Mouse (Mus musculus) CH12.LX (cell line): ENCODE results near the gene Psmc3ip. TPM values are rescaled to one million over a fixed set of nuclear protein-coding genes. Genes with fewer than 3 reads are reported as not detected.

Experiments
- DNase-seq: peaks from one replicate; pipeline ENCODE4 v3.0.0-alpha.2; 2013; ENCODE audit errors: extremely low read depth
- H3K27ac ChIP-seq: 2 replicates; pipeline ENCODE4 v1.5.1; 2012; ENCODE audit warnings: low read depth, mild to moderate bottlenecking, control low read depth, moderate library complexity; ENCODE audit not compliant: insufficient read depth
- H3K27me3 ChIP-seq: replicated peaks from 2 replicates; pipeline ENCODE3; 2012; ENCODE audit warnings: inconsistent platforms
- H3K36me3 ChIP-seq, 2 experiments: replicated peaks in 1 of 2; 2 replicates each; pipeline versions ENCODE3 to v1.6.1; 2012; ENCODE audit warnings: inconsistent platforms in 1 of 2, low read length in 1 of 2, mild to moderate bottlenecking in 1 of 2, mixed read lengths in 1 of 2, moderate library complexity in 1 of 2; ENCODE audit not compliant: control insufficient read depth in 1 of 2, insufficient read depth in 1 of 2
- H3K4me1 ChIP-seq, 2 experiments: 2 replicates each; pipeline ENCODE4 v1.6.1; 2012; ENCODE audit warnings: inconsistent platforms in 1 of 2, moderate library complexity in 1 of 2; ENCODE audit not compliant: insufficient read depth in 2 of 2, control insufficient read depth in 1 of 2
- H3K4me2 ChIP-seq: 2 replicates; pipeline ENCODE4 v1.6.1; 2012; ENCODE audit warnings: low read depth, mild to moderate bottlenecking, control low read depth; ENCODE audit not compliant: poor library complexity, insufficient read depth, severe bottlenecking
- H3K4me3 ChIP-seq, 3 experiments: fragments of 150-350 bp in 1 of 3; sonication (generic) in 1 of 3; replicated peaks in 1 of 3; 2 replicates each; pipeline versions ENCODE3 to v1.5.1; 2011 to 2012; ENCODE audit warnings: low read depth in 2 of 3, low read length in 2 of 3, mild to moderate bottlenecking in 2 of 3, moderate library complexity in 2 of 3, control low read depth in 1 of 3, improper control_type of control experiment in 1 of 3, inconsistent platforms in 1 of 3, mixed read lengths in 1 of 3; ENCODE audit not compliant: poor library complexity in 1 of 3
- H3K79me2 ChIP-seq: replicated peaks from 2 replicates; pipeline ENCODE4 v1.6.1; 2012; ENCODE audit warnings: mild to moderate bottlenecking, moderate library complexity; ENCODE audit not compliant: control insufficient read depth, poor library complexity, insufficient read depth, severe bottlenecking; ENCODE audit errors: extremely low read depth
- H3K9ac ChIP-seq: 2 replicates; pipeline ENCODE4 v1.6.1; 2012; ENCODE audit warnings: low read depth, mild to moderate bottlenecking, control low read depth, moderate library complexity; ENCODE audit not compliant: insufficient read depth
- H3K9me3 ChIP-seq: replicated peaks from 2 replicates; pipeline ENCODE3; 2012; ENCODE audit warnings: low read length, inconsistent platforms, mixed read lengths
- CHD1 ChIP-seq: IDR thresholded peaks from 2 replicates; pipeline ENCODE4 v1.6.1; 2012; ENCODE audit warnings: low read depth, low read length, improper control_type of control experiment, inconsistent platforms
- CTCF ChIP-seq, 2 experiments: IDR thresholded peaks in 1 of 2; conservative IDR thresholded peaks in 1 of 2; 2 replicates each; pipeline ENCODE4 v1.5.1; 2011 to 2012; ENCODE audit warnings: low read depth in 2 of 2, low read length in 2 of 2, improper control_type of control experiment in 1 of 2, inconsistent platforms in 1 of 2, mild to moderate bottlenecking in 1 of 2, moderate library complexity in 1 of 2
- ETS1 ChIP-seq: conservative IDR thresholded peaks from 2 replicates; pipeline ENCODE4 v1.6.1; 2012; ENCODE audit warnings: low read depth, mild to moderate bottlenecking, inconsistent platforms, low read length, improper control_type of control experiment, moderate library complexity
- HCFC1 ChIP-seq: IDR thresholded peaks from 2 replicates; pipeline ENCODE4 v1.6.1; 2012; ENCODE audit warnings: low read depth, mild to moderate bottlenecking, inconsistent platforms, low read length, improper control_type of control experiment
- IRF4 ChIP-seq: IDR thresholded peaks from 2 replicates; pipeline ENCODE4 v1.6.1; 2014; ENCODE audit warnings: low read depth, mild to moderate bottlenecking, inconsistent platforms, low read length, improper control_type of control experiment
- JUN ChIP-seq: IDR thresholded peaks from 2 replicates; pipeline ENCODE4 v1.6.1; 2011; ENCODE audit warnings: low read depth, mild to moderate bottlenecking, low read length, improper control_type of control experiment, moderate library complexity; ENCODE audit not compliant: insufficient read depth
- JUND ChIP-seq: conservative IDR thresholded peaks from 2 replicates; pipeline ENCODE4 v1.6.1; 2011; ENCODE audit warnings: low read depth, low read length, improper control_type of control experiment
- KAT2A ChIP-seq: IDR thresholded peaks from 2 replicates; pipeline ENCODE4 v1.6.1; 2012; ENCODE audit warnings: low read length, improper control_type of control experiment, inconsistent platforms; ENCODE audit not compliant: insufficient replicate concordance
- MAFK ChIP-seq: IDR thresholded peaks from 2 replicates; pipeline ENCODE4 v1.6.1; 2011; ENCODE audit warnings: low read length, improper control_type of control experiment; ENCODE audit not compliant: insufficient replicate concordance
- MAX ChIP-seq: IDR thresholded peaks from 2 replicates; pipeline ENCODE4 v1.6.1; 2011; ENCODE audit warnings: low read length, improper control_type of control experiment
- NELFE ChIP-seq: IDR thresholded peaks from 2 replicates; pipeline ENCODE4 v1.6.1; 2011; ENCODE audit warnings: low read depth, low read length, improper control_type of control experiment
- POLR2AphosphoS2 ChIP-seq: IDR thresholded peaks from 2 replicates; pipeline ENCODE4 v1.6.1; 2011; ENCODE audit warnings: low read depth, low read length, improper control_type of control experiment
- RCOR1 ChIP-seq: conservative IDR thresholded peaks from 2 replicates; pipeline ENCODE4 v1.6.1; 2012; ENCODE audit warnings: low read depth, mild to moderate bottlenecking, inconsistent platforms, low read length, improper control_type of control experiment
- SIN3A ChIP-seq: IDR thresholded peaks from 2 replicates; pipeline ENCODE4 v1.6.1; 2012; ENCODE audit warnings: low read length, improper control_type of control experiment, inconsistent platforms
- TBP ChIP-seq: conservative IDR thresholded peaks from 2 replicates; pipeline ENCODE4 v1.6.1; 2011; ENCODE audit warnings: low read depth, low read length, improper control_type of control experiment
- UBTF ChIP-seq: IDR thresholded peaks from 2 replicates; pipeline ENCODE4 v1.6.1; 2012; ENCODE audit warnings: low read depth, mild to moderate bottlenecking, inconsistent platforms, low read length, improper control_type of control experiment, moderate library complexity
- USF1 ChIP-seq: IDR thresholded peaks from 2 replicates; pipeline ENCODE4 v1.6.1; 2014; ENCODE audit warnings: low read depth, mild to moderate bottlenecking, inconsistent platforms, low read length, improper control_type of control experiment
- ZC3H11A ChIP-seq: IDR thresholded peaks from 2 replicates; pipeline ENCODE4 v1.6.1; 2012; ENCODE audit warnings: low read depth, mild to moderate bottlenecking, inconsistent platforms, low read length, improper control_type of control experiment
- ZNF384 ChIP-seq: IDR thresholded peaks from 2 replicates; pipeline ENCODE4 v1.6.1; 2012; ENCODE audit warnings: low read depth, low read length, improper control_type of control experiment, inconsistent platforms
- dilution Hi-C: fragments of 300-500 bp; cut with MboI; formaldehyde crosslinking; loops from 2 replicates; pipeline ENCODE4 v1.14.3; 2020; ENCODE audit warnings: low sequenced_read_pairs; ENCODE audit not compliant: extremely low pct_unique_long_range_greater_than_20kb, extremely low pct_ligation_motif_present
- in situ Hi-C: fragments of 300-500 bp; cut with MboI; formaldehyde crosslinking; loops from 3 replicates; pipeline ENCODE4 v1.14.3; 2019; ENCODE audit warnings: low sequenced_read_pairs, low pct_ligation_motif_present, low pct_unique_long_range_greater_than_20kb, mixed read lengths
- polyA plus RNA-seq: library from polyadenylated mRNA; unstranded; fragments of >175 nt; gene quantifications from 2 replicates; pipeline ENCODE4 v1.2.1, GENCODE M21; 2012; ENCODE audit warnings: low read depth; ENCODE audit not compliant: insufficient read length
- total RNA-seq, 2 experiments: library from RNA; depleted of rRNA; stranded (reverse); fragments of 300-350 nt in 1 of 2; fragments of >200 nt in 1 of 2; gene quantifications; 2 replicates each; pipeline ENCODE4 v1.2.3; 2012 to 2014

The Psmc3ip gene
- total and polyA plus RNA-seq, 3 experiments: 63.7 to 89.9 (median 85.9) TPM

DNA sequence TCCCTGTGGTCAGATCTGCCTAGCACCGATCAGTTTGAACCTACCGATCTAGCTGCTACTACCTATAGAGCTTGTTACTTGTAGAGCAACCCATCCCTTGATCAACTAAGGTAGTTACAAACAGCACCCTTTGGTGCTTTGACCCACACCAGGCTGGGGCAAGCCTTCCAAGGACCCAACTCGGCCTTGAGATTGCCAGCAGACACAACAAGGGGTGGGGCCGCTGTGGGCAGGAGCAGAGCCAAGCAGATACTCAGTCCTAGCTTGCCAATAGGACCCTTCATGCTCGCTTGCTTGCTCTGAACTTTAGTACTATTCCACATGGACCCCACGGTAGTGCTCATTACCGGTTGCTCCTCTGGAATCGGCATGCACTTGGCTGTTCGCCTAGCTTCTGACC, 17.1 kb downstream of the Psmc3ip start, which contains the start of gene Hsd17b1:
Hsd17b1 (plus strand) TSS at position 291 of the 400 bp plus-strand sequence.
- TF ChIP-seq JUND (no peak), KAT2A (no peak), ETS1 (no peak), HCFC1 (no peak), RCOR1 (no peak), SIN3A (no peak), NELFE (no peak), POLR2AphosphoS2 (no peak), USF1 (no peak), MAFK (no peak), ZNF384 (no peak), JUN (no peak), CHD1 (no peak), UBTF (no peak), IRF4 (no peak), TBP (no peak), CTCF (conservative IDR thresholded peaks at IDR 0.05 in 1 of 2, IDR thresholded peaks at IDR 0.05 in 1 of 2; ENCODE audit: low read depth in 2 of 2, low read length in 2 of 2) (no peak), MAX (no peak)
- TF ChIP-seq, all 38 proteins: peak for 0
- Histone ChIP-seq H3K9ac (no peak within 1 kb of the TSS), H3K27me3 (peaks cover 3% of the 10 kb centered on the region), H3K27ac (no peak within 1 kb of the TSS), H3K9me3 (no peaks in the 10 kb centered on the region), H3K79me2 (0 out of 2 replicates have a peak, but pooled peaks cover 3% of the 10 kb centered on the region), H3K4me2 (no peak within 1 kb of the TSS), H3K4me1 (peaks cover 0 to 7% of the 10 kb centered on the region in 2 experiments; a peak in 2 of 4 replicates), H3K4me3 (no peak within 1 kb of the TSS), H3K36me3 (peaks cover 8 to 25% of the 10 kb centered on the region in 2 experiments)
- in situ Hi-C loops: no loop called here
- DNase-seq: no peak
- dilution Hi-C loops: no loop called here

DNA sequence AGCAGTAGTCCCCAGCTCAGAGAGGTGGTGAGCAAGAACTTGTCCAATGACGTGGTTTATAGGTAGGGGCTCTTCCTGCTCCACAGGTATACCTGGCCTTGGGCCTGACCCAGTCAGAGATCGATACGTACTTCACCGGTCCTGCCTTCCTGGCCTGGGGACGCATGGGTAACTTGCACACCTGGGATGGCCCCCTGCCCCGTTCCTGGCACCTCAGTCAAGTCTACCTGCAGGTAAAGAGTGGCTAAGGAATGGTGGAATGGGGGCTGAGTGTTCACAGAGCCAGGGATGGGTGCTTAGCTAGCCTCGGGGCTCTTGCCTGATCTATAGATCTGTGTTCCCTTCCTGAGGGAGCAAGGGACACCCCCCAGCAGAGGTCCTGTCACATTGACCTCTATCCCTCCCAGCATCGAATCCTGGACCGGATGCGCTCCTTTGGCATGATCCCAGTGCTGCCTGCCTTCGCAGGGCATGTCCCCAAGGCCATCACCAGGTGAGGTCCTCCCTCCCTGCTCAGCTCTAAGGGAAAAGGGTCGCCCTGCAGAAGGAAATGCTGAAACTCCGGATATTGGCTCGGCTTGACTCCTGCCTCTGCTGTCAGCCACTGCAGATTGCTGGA, 23.3 kb downstream of the Psmc3ip start:
- DNase-seq: no peak
- dilution Hi-C loops (no loop called here), in situ Hi-C loops (no loop called here)
- Histone ChIP-seq H3K79me2 (no peaks in the 10 kb centered on the region), H3K9ac (no peak overlapping the region), H3K4me3 (no peak overlapping the region), H3K27me3 (peaks cover 2% of the 10 kb centered on the region), H3K27ac (no peak overlapping the region), H3K36me3 (peaks cover 8 to 29% of the 10 kb centered on the region in 2 experiments), H3K4me2 (no peak overlapping the region), H3K4me1 (peaks cover 8 to 19% of the 10 kb centered on the region in 2 experiments), H3K9me3 (no peaks in the 10 kb centered on the region)
- TF ChIP-seq ZC3H11A (no peak), IRF4 (no peak)
